Mouse (Mus musculus) embryonic fibroblast, embryonic 13.5 days (primary cell): ENCODE results near the gene Gpa33.

Experiments used
- CTCF ChIP-seq: IDR thresholded peaks from 2 replicates; pipeline ENCODE4 v1.5.1; 2011; ENCODE audit warnings: mild to moderate bottlenecking, control low read depth, low read length, moderate library complexity, borderline replicate concordance; ENCODE audit not compliant: insufficient read depth
- POLR2A ChIP-seq: IDR thresholded peaks from 2 replicates; pipeline ENCODE4 v1.6.1; 2011; ENCODE audit warnings: low read depth, mild to moderate bottlenecking, control low read depth, low read length, moderate library complexity

DNA sequence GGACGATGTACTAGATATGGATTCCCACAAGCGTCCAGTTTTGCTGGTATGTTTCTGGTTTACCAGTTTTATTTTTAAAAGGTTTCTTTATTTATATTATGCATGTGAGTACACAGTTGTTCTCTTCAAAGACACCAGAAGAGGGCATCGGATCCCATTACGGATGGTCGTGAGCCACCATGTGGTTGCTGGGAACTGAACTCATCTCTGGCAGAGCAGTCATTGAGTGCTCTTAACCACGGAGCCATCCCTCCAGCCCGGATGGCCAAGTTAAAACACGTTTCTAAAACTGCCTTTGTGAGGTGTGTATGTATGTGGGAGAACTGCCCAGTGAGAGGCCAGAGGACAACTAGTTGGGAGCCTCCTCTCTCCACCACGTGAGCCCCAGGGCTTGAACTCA, 28.6 kb downstream of the Gpa33 start:
- TF ChIP-seq POLR2A: no peak
- TF ChIP-seq CTCF: no peak
